Comparison of ENCODE assay signal across 8 mouse cellular contexts in genomic region chr4:109667518-109667917, GRCm38 (mm10). TPM values are rescaled to one million over a fixed set of nuclear protein-coding genes. Genes with fewer than 3 reads are reported as not detected.
A peak's percentile ranks its signal among the peaks of the same experiment; 100 is the strongest.
DNase-seq lines count a peak whose midpoint lies in the region; ATAC-seq and TF ChIP-seq lines count a peak whose summit lies in the region.

No protein-coding gene starts in this region.

- peak overlapping the region; percentile 96 for H3K4me2 ChIP-seq in embryonic facial prominence, embryonic 12.5 days (replicated peaks)
- peak overlapping the region; percentile 83 for H3K4me2 ChIP-seq in hindbrain, postnatal 0 days (ENCODE audit: low read depth, low read length)
- H3K4me2 ChIP-seq in myocyte (ENCODE audit: low read depth), result peak overlapping the region; percentile 78

- WGBS in embryonic facial prominence, embryonic 12.5 days, result 32% methylated on average over 2 of the region's 2 CpGs
- WGBS in hindbrain, postnatal 0 days, result 57% methylated on average over 2 of the region's 2 CpGs

- H3K36me3 ChIP-seq in embryonic facial prominence, embryonic 12.5 days, result no peaks in the 10 kb centered on the region
- no peaks in the 10 kb centered on the region for H3K36me3 ChIP-seq in hindbrain, postnatal 0 days (ENCODE audit: insufficient read depth, low read length)
- H3K36me3 ChIP-seq in myocyte (ENCODE audit: control insufficient read depth, insufficient read depth), result no peaks in the 10 kb centered on the region

- peaks cover 11% of the 10 kb centered on the region; the same call in 1 of the 2 replicates for H3K27me3 ChIP-seq in embryonic facial prominence, embryonic 12.5 days
- 0 out of 2 replicates have a peak, but pooled peaks cover under 1% of the 10 kb centered on the region for H3K27me3 ChIP-seq in hindbrain, postnatal 0 days (ENCODE audit: insufficient read depth, low read length)
- H3K27me3 ChIP-seq in myocyte (ENCODE audit: control insufficient read depth, insufficient read depth, insufficient read length), result no peaks in the 10 kb centered on the region

- peak overlapping the region; percentile 76 for H3ac ChIP-seq in myocyte (ENCODE audit: control insufficient read depth, insufficient read length)

- no peak for TF ChIP-seq CTCF in layer of hippocampus, adult 2 months (conservative IDR thresholded peaks at IDR 0.05)
- TF ChIP-seq CTCF in hindbrain, postnatal 0 days (IDR thresholded peaks at IDR 0.05; ENCODE audit: low read depth), result no peak

- no peak overlapping the region for H3K9ac ChIP-seq in embryonic facial prominence, embryonic 12.5 days
- H3K9ac ChIP-seq in hindbrain, postnatal 0 days (replicated peaks; ENCODE audit: low read length), result peak overlapping the region; percentile 73; the same call in 1 of the 2 replicates

- no peak for DNase-seq in layer of hippocampus, adult 2 months (ENCODE audit: low spot score in 2 of 2)
- DNase-seq in layer of hippocampus, postnatal 36 days, result no peak
- no peak for DNase-seq in hindbrain, postnatal 0 days (ENCODE audit: low spot score)
- no peak for DNase-seq in ovary, postnatal 14 days (ENCODE audit: low spot score)
- no peak for DNase-seq in layer of hippocampus, adult 9-11 months
- no peak for DNase-seq in T-cell, adult 2 months (ENCODE audit: low spot score)

- H3K79me2 ChIP-seq in myocyte (ENCODE audit: control insufficient read depth, insufficient read depth), result peaks cover 34% of the 10 kb centered on the region

- no peak for TF ChIP-seq POLR2A in myocyte (IDR thresholded peaks at IDR 0.05; ENCODE audit: insufficient read length, low read depth)

- peak overlapping the region; percentile 95 for H3K27ac ChIP-seq in layer of hippocampus, adult 2 months
- no peak overlapping the region for H3K27ac ChIP-seq in embryonic facial prominence, embryonic 12.5 days
- peak overlapping the region; percentile 90; the same call in 1 of the 2 replicates for H3K27ac ChIP-seq in hindbrain, postnatal 0 days

- no peaks in the 10 kb centered on the region for H3K9me3 ChIP-seq in embryonic facial prominence, embryonic 12.5 days
- H3K9me3 ChIP-seq in hindbrain, postnatal 0 days (ENCODE audit: low read length), result no peaks in the 10 kb centered on the region

- ATAC-seq in embryonic facial prominence, embryonic 12.5 days (ENCODE audit: insufficient number of reproducible peaks, insufficient read depth, low FRiP score, low TSS enrichment), result no peak
- no peak for ATAC-seq in hindbrain, postnatal 0 days

- H3K4me3 ChIP-seq in layer of hippocampus, adult 2 months, result peak overlapping the region; percentile 79
- peak overlapping the region; percentile 60 for H3K4me3 ChIP-seq in embryonic facial prominence, embryonic 12.5 days
- H3K4me3 ChIP-seq in hindbrain, postnatal 0 days (ENCODE audit: low read length), result peak overlapping the region; percentile 65
- peak overlapping the region; percentile 80 for H3K4me3 ChIP-seq in myocyte

- peaks cover 13% of the 10 kb centered on the region for H3K4me1 ChIP-seq in embryonic facial prominence, embryonic 12.5 days
- H3K4me1 ChIP-seq in hindbrain, postnatal 0 days (ENCODE audit: insufficient read depth, low read length), result no peaks in the 10 kb centered on the region

TF ChIP-seq in myocyte, 11 proteins besides CTCF, POLR2A, EP300 and RAD21:
- TF ChIP-seq CEBPB (IDR thresholded peaks at IDR 0.05; ENCODE audit: insufficient read depth, poor library complexity, severe bottlenecking) (no peak), SRF (IDR thresholded peaks at IDR 0.05; ENCODE audit: control insufficient read depth, insufficient read length, low read depth) (no peak), POLR2AphosphoS2 (IDR thresholded peaks at IDR 0.05; ENCODE audit: insufficient read length, low read depth) (no peak), E2F4 (IDR thresholded peaks at IDR 0.05; ENCODE audit: insufficient read depth) (no peak), MYOG (IDR thresholded peaks at IDR 0.05; ENCODE audit: control insufficient read depth in 1 of 3, insufficient read depth in 1 of 3, insufficient read length in 2 of 3, low read depth in 2 of 3) (no peak), USF1 (IDR thresholded peaks at IDR 0.05; ENCODE audit: low read depth) (no peak), REST (IDR thresholded peaks at IDR 0.05; ENCODE audit: insufficient read depth, insufficient read length) (no peak), MYOD1 (IDR thresholded peaks at IDR 0.05; ENCODE audit: control insufficient read depth in 1 of 3, insufficient read length in 2 of 3, low read depth in 2 of 3) (no peak), TCF12 (IDR thresholded peaks at IDR 0.05; ENCODE audit: insufficient read depth, poor library complexity, severe bottlenecking) (no peak), MAX (IDR thresholded peaks at IDR 0.05; ENCODE audit: low read depth) (no peak), TCF3 (IDR thresholded peaks at IDR 0.05; ENCODE audit: insufficient read length, low read depth) (no peak)

RNA-seq across cellular contexts. Expression of gene Cdkn2c, which starts 0.5 kb away (rescaled TPM):
- 1 to 10 TPM; 3.0 to 4.0 TPM for total RNA-seq in layer of hippocampus, adult 2 months (2021)
- 1 to 10 TPM; 3.6 to 4.1 TPM for total RNA-seq in layer of hippocampus, postnatal 36 days (2021)
- polyA plus RNA-seq in embryonic facial prominence, embryonic 12.5 days (2016; fragmentation: Nextera tagmentation; extraction: Ambion mirVana), result 7.4 and 9.8 TPM in 2 replicates
- total RNA-seq in hindbrain, postnatal 0 days (2014; rRNA removed), result 9.6 and 14.3 TPM in 2 replicates
- 6.2 and 6.3 TPM in 2 replicates for polyA plus RNA-seq in hindbrain, postnatal 0 days (2015; fragmentation: Nextera tagmentation; extraction: Ambion mirVana)
- 17.3 TPM for polyA plus RNA-seq in myocyte (2012; fragmentation: generic; extraction: Trizol)

RNA-seq across cellular contexts. Expression of gene Faf1, which starts 8.9 kb away (rescaled TPM):
- total RNA-seq in layer of hippocampus, adult 2 months (2021), result 10 to 100 TPM; 26.8 to 27.6 TPM
- total RNA-seq in layer of hippocampus, postnatal 36 days (2021), result 10 to 100 TPM; 23.6 to 26.0 TPM
- 34.1 and 36.4 TPM in 2 replicates for polyA plus RNA-seq in embryonic facial prominence, embryonic 12.5 days (2016; fragmentation: Nextera tagmentation; extraction: Ambion mirVana)
- total RNA-seq in hindbrain, postnatal 0 days (2014; rRNA removed), result 38.2 and 40.5 TPM in 2 replicates
- 29.6 and 30.1 TPM in 2 replicates for polyA plus RNA-seq in hindbrain, postnatal 0 days (2015; fragmentation: Nextera tagmentation; extraction: Ambion mirVana)
- 30.1 TPM for polyA plus RNA-seq in myocyte (2012; fragmentation: generic; extraction: Trizol)
